Mouse (Mus musculus): ENCODE data around the gene Gm5129. TPM values are rescaled to one million over a fixed set of nuclear protein-coding genes. Genes with fewer than 3 reads are reported as not detected.

Gene Gm5129
- 9.7 TPM for total RNA-seq (2023)

DNA sequence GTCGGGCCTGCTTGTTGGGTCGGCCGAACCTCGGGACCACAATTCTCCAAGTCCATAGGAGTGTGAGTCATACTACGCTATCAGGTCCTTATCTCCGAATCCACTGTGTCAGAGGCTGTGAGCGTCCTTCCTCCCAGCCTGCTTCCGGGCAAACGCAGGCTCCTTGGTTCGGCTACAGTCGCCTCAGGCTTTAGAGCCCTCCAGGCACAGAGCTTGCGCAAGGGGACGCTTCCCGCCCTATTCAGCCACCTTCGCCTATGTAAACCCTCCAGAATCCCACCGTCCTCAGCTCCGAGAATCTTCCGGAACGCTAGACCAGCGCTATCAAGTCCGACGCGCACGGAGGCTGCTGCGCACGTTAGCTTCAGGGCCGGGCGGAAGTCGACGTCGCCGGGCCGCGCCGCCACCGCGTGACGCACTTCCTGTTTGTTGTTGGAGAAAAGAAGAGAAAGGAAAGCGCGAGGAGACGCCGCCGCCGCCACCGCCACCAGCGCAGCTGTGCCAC, at the start of gene Gm5129, which contains the start of gene Dnajb6:
TSS of gene Gm5129 (minus strand) at position 380 of the 505 bp plus-strand sequence.
TSS of gene Dnajb6 (plus strand) at position 132 of the 505 bp plus-strand sequence.

Other genes with a start within 250 kb of the Gm5129 start
- gene Ube3c, start 166.7 kb downstream of the Gm5129 start, total RNA-seq (2023), result 40.3 TPM
- 395 TPM for gene Dnajb6, start 248 bp downstream of the Gm5129 start, total RNA-seq (2023)